Mouse (Mus musculus) liver, postnatal 0 days (tissue): ENCODE results near the gene Tcf7l2. TPM values are rescaled to one million over a fixed set of nuclear protein-coding genes. Genes with fewer than 3 reads are reported as not detected.

Source experiments
- ATAC-seq: fragments of 200-750 bp; cut with Nextera tagmentation; 2 replicates; pipeline ENCODE4 v1.8.0; 2017; ENCODE audit warnings: mild to moderate bottlenecking, moderate library complexity
- DNase-seq: peaks from one replicate; pipeline ENCODE4 v3.0.0-alpha.2; 2016
- H3K27ac ChIP-seq: fragments of 300-500 bp; sonication (generic); 2 replicates; pipeline ENCODE4 v1.5.1; 2014; ENCODE audit warnings: antibody characterized with exemption, moderate library complexity, mild to moderate bottlenecking, low read depth
- H3K27me3 ChIP-seq: fragments of 300-500 bp; sonication (generic); 2 replicates; pipeline ENCODE4 v1.6.1; 2014; ENCODE audit warnings: low read length, control low read depth, mixed read lengths; ENCODE audit not compliant: insufficient read depth
- H3K36me3 ChIP-seq: fragments of 300-500 bp; sonication (generic); replicated peaks from 2 replicates; pipeline ENCODE4 v1.6.1; 2014; ENCODE audit warnings: mild to moderate bottlenecking, control low read depth, low read length, moderate library complexity, mixed read lengths; ENCODE audit not compliant: insufficient read depth
- H3K4me1 ChIP-seq: fragments of 300-500 bp; sonication (generic); 2 replicates; pipeline ENCODE4 v1.6.1; 2014; ENCODE audit warnings: antibody characterized with exemption, mild to moderate bottlenecking, control low read depth; ENCODE audit not compliant: insufficient read depth
- H3K4me2 ChIP-seq: fragments of 300-500 bp; sonication (generic); 2 replicates; pipeline ENCODE4 v1.6.1; 2014; ENCODE audit warnings: low read depth, mild to moderate bottlenecking, low read length, moderate library complexity, mixed read lengths
- H3K4me3 ChIP-seq: fragments of 300-500 bp; sonication (generic); 2 replicates; pipeline ENCODE4 v1.5.1; 2014; ENCODE audit warnings: low read depth, low read length
- H3K9ac ChIP-seq: fragments of 300-500 bp; sonication (generic); replicated peaks from 2 replicates; pipeline ENCODE4 v1.6.1; 2014; ENCODE audit warnings: mild to moderate bottlenecking, moderate library complexity
- H3K9me3 ChIP-seq: fragments of 300-500 bp; sonication (generic); 2 replicates; pipeline ENCODE4 v1.6.1; 2016; ENCODE audit warnings: mild to moderate bottlenecking, control low read depth, low read length, mixed read lengths
- CTCF ChIP-seq: sonication (generic); IDR thresholded peaks from 2 replicates; pipeline ENCODE4 v1.5.1; 2016; ENCODE audit warnings: antibody characterized with exemption, low read depth
- EP300 ChIP-seq: IDR thresholded peaks from 2 replicates; pipeline ENCODE4 v1.6.1; 2016; ENCODE audit warnings: antibody characterized with exemption, low read depth, mild to moderate bottlenecking
- WGBS: fragments of 180-500 bp; shearing (Covaris S2); extraction: QIAGEN DNeasy Blood & Tissue Kit; methylation state at CpG from one replicate; pipeline ENCODE4 v1.1.7; 2014; ENCODE audit not compliant: insufficient replicate concordance; 5-methylcytosine and 5-hydroxymethylcytosine counted together
- polyA plus RNA-seq: library from polyadenylated mRNA; unstranded; fragments of >200 nt; fragmentation: Nextera tagmentation; extraction: Ambion mirVana; gene quantifications from 2 replicates; pipeline ENCODE4 v1.2.1, GENCODE M21; 2015

Gene Tcf7l2
- polyA plus RNA-seq, 1 experiment from 2014 or later: 21.6 TPM

DNA sequence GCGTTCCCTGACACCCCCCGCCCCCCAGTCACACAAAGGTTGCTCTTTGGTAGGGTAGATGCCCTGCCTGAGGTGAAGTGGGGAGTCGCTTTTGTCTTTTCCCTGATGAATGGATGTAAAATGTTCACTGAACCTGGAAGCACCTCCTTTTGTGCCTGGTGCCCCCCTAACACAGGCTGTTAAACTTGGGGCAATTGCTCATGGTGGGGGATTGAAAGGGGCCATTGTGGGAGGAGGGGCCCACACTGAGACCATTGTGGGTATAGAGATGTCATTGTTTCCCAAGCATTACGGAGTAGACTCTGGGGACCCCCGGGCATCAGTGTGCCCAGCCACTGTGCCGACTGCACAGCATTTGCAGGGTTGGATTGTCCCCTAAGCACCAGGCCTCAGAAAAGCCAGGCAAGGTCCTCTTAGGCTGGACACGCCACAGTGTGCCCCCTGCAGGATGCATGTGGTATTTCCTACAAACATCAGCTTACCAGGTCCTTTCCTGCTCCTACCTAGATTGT lies 135.8 kb downstream of the Tcf7l2 start:
- Histone ChIP-seq H3K4me3 (no peak overlapping the region), H3K36me3 (no peaks in the 10 kb centered on the region), H3K4me1 (no peaks in the 10 kb centered on the region), H3K4me2 (no peak overlapping the region), H3K9ac (no peak overlapping the region), H3K27ac (no peak overlapping the region), H3K27me3 (no peaks in the 10 kb centered on the region), H3K9me3 (no peaks in the 10 kb centered on the region)
- no peak for ATAC-seq
- 68% methylated on average over 7 of the region's 7 CpGs for WGBS
- DNase-seq: peak; percentile 78
- peak; percentile 88 for TF ChIP-seq CTCF
- TF ChIP-seq EP300: no peak

DNA sequence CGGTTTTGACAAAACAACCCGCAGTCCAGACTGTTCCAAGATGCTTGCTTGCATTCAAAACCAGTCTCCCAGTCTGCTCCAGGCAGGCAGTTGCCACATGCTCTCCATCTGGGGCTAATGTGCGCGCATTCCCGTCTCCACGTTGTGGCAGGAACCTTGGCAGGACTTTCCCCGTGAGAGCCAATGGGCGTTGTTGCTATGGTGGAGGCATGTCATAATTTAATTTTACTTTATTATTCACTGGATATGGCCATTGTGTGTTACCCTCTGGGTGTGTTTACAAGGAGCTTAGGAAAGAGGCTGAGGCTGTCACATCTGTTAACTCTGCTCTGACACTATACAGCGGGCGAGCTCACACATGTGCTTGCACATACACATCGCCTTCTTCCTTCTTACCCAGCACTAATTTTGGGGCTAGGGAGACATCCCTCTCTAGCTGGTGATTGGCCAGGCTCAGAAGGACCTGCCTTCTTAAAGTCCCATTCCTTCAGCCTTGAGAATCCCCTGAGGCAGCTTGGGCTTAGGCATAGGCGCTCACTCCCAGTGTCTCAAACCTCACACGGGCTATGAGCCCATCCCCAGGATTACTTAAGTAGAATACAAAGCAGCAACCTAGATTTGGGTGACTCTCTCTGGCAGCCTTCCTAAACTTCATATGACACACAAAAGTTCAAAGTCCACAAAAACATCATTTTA lies 139.2 kb downstream of the Tcf7l2 start:
- ATAC-seq (no peak), DNase-seq (no peak)

GRCm38 (mm10) chr19:55886536-55886935 lies 144.9 kb downstream of the Tcf7l2 start:
- ATAC-seq (no peak), DNase-seq (no peak)
- WGBS: 87% methylated on average over 14 of the region's 14 CpGs
- H3K27me3 ChIP-seq: no peaks in the 10 kb centered on the region
- no peaks in the 10 kb centered on the region for H3K36me3 ChIP-seq
- no peak overlapping the region for H3K27ac ChIP-seq
- H3K9ac ChIP-seq: no peak overlapping the region
- no peak overlapping the region for H3K4me3 ChIP-seq
- H3K4me2 ChIP-seq: no peak overlapping the region
- no peaks in the 10 kb centered on the region for H3K9me3 ChIP-seq
- no peaks in the 10 kb centered on the region for H3K4me1 ChIP-seq
- TF ChIP-seq EP300 (no peak), CTCF (no peak)

More for the DNA sequence above, 139.2 kb downstream of the Tcf7l2 start:
- TF ChIP-seq CTCF: no peak
- TF ChIP-seq EP300: no peak
- WGBS: 83% methylated on average over 13 of the region's 13 CpGs
- no peak overlapping the region for H3K4me2 ChIP-seq
- no peaks in the 10 kb centered on the region for H3K9me3 ChIP-seq
- H3K9ac ChIP-seq: no peak overlapping the region
- no peaks in the 10 kb centered on the region for H3K4me1 ChIP-seq
- H3K27ac ChIP-seq: no peak overlapping the region
- no peaks in the 10 kb centered on the region for H3K27me3 ChIP-seq
- H3K36me3 ChIP-seq: no peaks in the 10 kb centered on the region
- H3K4me3 ChIP-seq: no peak overlapping the region

GRCm38 (mm10) chr19:55891692-55892183 lies 150.1 kb downstream of the Tcf7l2 start:
- no peak overlapping the region for H3K27ac ChIP-seq
- H3K4me1 ChIP-seq: peaks cover 9% of the 10 kb centered on the region
- TF ChIP-seq EP300 (no peak), CTCF (no peak)
- no peak overlapping the region for H3K4me3 ChIP-seq
- H3K9ac ChIP-seq: no peak overlapping the region
- no peak overlapping the region for H3K4me2 ChIP-seq
- DNase-seq (no peak), ATAC-seq (peak; percentile 66)
- no peaks in the 10 kb centered on the region for H3K36me3 ChIP-seq
- peaks cover 6% of the 10 kb centered on the region; the same call in 1 of the 2 replicates for H3K27me3 ChIP-seq
- 61% methylated on average over 9 of the region's 9 CpGs for WGBS
- H3K9me3 ChIP-seq: no peaks in the 10 kb centered on the region

DNA sequence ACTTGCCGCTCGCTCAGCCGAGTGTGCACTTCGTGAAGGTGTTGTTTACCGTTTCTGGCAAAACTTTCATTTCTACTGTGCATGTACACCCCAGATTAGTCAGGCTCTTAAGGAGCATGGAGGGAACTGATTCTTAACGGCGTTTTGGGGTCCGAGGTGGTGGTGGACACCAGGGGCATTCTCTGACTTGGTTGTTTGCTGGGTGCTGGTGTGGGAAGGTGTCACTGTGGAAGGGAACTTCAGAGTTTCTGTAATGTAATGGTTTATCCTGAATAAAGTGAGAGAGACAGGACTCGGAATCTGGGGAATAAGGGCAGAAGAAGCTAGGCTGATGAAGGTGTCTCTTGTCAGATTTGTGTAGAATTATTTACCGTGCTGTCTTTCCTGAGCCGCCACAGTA lies 151.9 kb downstream of the Tcf7l2 start:
- Histone ChIP-seq H3K36me3 (no peaks in the 10 kb centered on the region), H3K9me3 (no peaks in the 10 kb centered on the region), H3K4me2 (no peak overlapping the region), H3K4me3 (no peak overlapping the region), H3K27me3 (peaks cover 6% of the 10 kb centered on the region; the same call in 1 of the 2 replicates), H3K9ac (no peak overlapping the region), H3K27ac (no peak overlapping the region), H3K4me1 (peaks cover 9% of the 10 kb centered on the region)
- no peak for ATAC-seq
- TF ChIP-seq CTCF (no peak), EP300 (no peak)
- 88% methylated on average over 11 of the region's 11 CpGs for WGBS
- DNase-seq: no peak

- ATAC-seq (no peak), DNase-seq (no peak)
- Histone ChIP-seq H3K27ac (no peak overlapping the region), H3K4me1 (peaks cover 9% of the 10 kb centered on the region), H3K27me3 (peaks cover 6% of the 10 kb centered on the region; the same call in 1 of the 2 replicates), H3K4me3 (no peak overlapping the region), H3K9ac (no peak overlapping the region), H3K9me3 (no peaks in the 10 kb centered on the region), H3K4me2 (no peak overlapping the region), H3K36me3 (no peaks in the 10 kb centered on the region)
- WGBS: 84% methylated on average over 9 of the region's 9 CpGs
- TF ChIP-seq CTCF (no peak), EP300 (no peak)
Measured at GRCm38 (mm10) chr19:55894396-55894795, 152.8 kb downstream of the Tcf7l2 start.
